Mouse (Mus musculus) brain, embryonic 14.5 days (tissue): ENCODE data around the gene Fig4.

Source experiments
- CTCF ChIP-seq: fragments of 200-500 bp; IDR thresholded peaks from 2 replicates; pipeline ENCODE4 v1.5.1; 2012; ENCODE audit warnings: inconsistent platforms, mild to moderate bottlenecking, moderate library complexity, borderline replicate concordance; ENCODE audit not compliant: insufficient read depth, insufficient read length; ENCODE audit errors: extremely low read depth
- POLR2A ChIP-seq: fragments of 200-500 bp; IDR thresholded peaks from 2 replicates; pipeline ENCODE4 v1.6.1; 2012; ENCODE audit warnings: mild to moderate bottlenecking, inconsistent platforms, borderline replicate concordance; ENCODE audit not compliant: poor library complexity, insufficient read depth, insufficient read length, severe bottlenecking; ENCODE audit errors: extremely low read depth

DNA sequence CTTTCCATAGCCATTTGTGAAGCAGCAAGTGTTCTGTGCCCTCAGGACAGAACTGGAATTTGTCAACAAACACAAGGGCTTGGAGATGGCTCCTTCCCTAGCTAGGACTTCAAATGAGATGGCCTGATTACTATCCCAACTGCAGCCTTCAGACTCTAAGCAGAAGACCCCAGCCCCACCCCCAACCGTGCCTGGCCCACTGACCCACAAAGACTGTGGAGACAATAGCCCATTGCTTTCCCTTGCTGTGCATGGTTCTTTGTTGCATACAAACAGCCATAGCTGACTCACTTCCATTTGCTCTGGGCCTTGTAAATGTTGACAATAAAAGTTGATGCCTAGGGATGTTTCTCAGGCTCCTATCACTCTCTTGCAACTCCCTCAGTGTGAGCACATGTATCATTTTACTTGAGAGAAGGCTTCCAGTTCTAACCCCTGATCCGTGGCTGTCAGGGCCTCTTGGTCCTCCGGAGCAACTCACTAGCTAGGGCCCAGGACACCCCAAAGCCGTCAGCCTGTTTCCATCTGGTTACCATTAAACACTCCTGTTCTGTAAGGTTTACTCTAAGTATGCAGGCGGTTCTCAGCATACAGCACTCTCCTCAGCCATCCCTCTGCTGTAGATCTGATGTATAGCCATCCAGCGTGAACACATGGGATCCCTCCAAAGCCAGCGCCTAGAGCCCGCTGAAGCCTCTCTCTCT is 52.9 kb downstream of the Fig4 start:
- TF ChIP-seq CTCF (no peak), POLR2A (no peak)
